Mouse (Mus musculus) embryo, embryonic 10.5 days (tissue): ENCODE measurements around the gene Mettl27.
A peak's percentile ranks its signal among the peaks of the same experiment; 100 is the strongest.
"Not testable (repeated sequence)": the region's sequence is repeated elsewhere in the genome, so short reads cannot be mapped to it uniquely, and the experiment has no call there.

Experiments
- DNase-seq: peaks from one replicate; pipeline ENCODE4 v3.0.0-alpha.2; 2015; ENCODE audit warnings: low spot score

Mettl27 gene

DNA sequence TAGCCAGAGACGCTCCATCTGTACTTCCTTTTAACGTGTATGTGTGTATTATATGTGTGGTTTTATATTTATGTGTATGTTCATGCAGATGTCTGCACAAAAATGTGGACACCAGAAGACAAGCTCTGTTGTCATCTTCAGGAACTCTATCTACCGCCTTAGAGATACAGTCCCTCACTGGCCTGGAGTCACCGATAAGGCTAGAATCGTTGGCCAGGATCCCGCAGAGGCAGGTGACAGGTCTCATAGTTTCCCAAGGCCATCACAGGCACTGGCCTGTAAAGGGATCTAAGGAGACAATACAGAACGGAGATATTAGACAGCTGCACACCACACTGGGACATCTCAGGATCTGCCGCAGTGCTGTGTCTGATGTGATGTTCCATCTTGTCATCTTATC, 11.1 kb upstream of the Mettl27 start:
- no peak for DNase-seq

DNA sequence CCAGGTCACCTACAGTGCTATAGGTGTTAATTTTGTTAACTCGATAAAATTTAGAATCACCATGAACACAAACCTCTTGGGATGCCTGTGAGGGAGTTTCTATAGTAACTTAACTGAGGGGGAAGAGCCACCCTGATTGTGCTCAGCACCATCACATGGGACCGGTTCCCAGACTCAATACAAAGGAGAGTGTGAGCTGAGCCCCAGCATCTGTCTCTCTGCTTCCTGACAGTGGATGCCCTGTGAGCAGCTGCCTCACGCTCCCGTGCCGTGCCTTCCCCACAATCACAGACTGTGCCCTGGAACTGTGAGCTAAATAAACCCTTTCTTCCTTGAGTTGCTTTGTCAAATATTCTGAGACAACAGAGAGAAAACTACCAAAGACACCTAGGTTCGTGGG, 9.0 kb upstream of the Mettl27 start:
- no peak for DNase-seq

- DNase-seq: no peak
Measured at GRCm38 (mm10) chr5:134926726-134927125, 5.4 kb upstream of the Mettl27 start.

GRCm38 (mm10) chr5:134929988-134930387, 2.2 kb upstream of the Mettl27 start:
- no peak for DNase-seq

- DNase-seq: peak; percentile 78
Measured at GRCm38 (mm10) chr5:134932903-134933276, 722 bp downstream of the Mettl27 start.

DNA sequence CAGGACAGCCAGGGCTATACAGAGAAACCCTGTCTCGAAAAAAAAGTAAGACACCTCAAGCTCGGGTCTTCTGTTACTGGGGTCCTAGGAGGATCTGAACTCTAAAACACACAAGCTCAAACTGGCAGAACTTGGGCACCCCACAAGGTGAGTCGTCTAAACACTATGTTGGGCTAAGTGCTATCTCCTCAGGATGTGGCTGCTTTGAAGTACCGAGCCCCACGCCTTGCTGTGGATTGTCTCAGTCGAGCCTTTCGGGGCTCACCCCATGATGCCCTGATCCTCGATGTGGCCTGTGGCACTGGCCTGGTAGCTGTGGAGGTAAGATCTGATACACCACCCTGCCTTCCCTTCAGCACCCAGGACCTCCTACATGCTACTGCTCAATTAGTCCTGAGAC, 1.1 kb downstream of the Mettl27 start:
- DNase-seq: no peak

DNA sequence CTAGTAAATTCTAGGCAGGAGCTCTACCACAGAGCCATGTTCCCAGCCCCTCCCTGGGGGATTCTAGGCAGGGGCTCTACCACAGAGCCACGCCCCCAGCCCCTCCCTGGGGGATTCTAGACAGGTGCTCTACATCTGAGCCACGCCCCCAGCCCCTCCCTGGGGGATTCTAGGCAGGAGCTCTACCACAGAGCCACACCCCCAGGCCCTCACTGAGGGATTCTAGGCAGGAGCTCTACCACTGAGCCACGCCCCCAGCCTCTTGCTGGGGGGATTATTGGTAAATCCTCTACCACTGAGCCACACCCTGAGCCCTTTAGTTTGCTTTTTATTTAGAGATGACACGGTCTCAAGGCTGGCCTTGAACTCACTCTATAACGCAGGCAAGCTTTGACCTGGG, 1.5 kb downstream of the Mettl27 start:
- not testable (repeated sequence) for DNase-seq

DNA sequence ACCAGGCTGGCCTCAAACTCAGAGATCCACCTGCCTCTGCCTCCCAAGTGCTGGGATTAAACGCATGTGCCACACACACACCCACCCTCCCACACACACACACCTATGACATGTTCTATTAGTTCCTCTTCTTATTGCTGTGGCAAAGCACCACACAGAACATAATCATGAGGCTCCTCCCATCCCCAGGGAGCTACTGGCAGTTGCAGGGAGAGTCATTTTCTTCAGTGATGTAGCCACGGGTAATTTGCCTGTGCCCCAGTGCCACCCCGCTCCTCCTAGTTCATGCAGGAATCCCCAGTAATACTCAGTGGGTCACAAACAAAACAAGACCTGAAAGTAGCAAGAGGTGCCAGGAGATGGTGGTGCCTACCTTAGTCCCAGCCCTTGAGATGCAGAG, 2.5 kb downstream of the Mettl27 start:
- no peak for DNase-seq

DNA sequence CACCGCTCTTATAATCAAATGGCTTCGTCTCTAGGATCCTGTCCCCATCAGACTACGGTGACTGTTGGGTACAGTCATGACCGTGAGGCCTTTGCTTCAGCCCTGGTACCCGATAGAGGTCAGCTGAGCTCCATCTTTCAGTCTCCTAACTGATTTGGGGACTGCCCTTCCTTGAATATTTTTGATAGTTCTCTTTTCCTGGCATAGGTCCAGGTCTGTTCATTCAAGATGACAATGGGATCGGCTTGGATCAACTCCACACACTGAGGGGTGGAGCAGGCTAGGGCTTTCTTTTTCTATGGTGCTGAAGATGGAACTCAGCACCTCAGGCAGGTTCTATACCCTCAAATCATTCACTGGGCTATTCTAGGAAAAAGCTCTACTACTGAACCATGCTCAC, 3.9 kb downstream of the Mettl27 start:
- no peak for DNase-seq

DNA sequence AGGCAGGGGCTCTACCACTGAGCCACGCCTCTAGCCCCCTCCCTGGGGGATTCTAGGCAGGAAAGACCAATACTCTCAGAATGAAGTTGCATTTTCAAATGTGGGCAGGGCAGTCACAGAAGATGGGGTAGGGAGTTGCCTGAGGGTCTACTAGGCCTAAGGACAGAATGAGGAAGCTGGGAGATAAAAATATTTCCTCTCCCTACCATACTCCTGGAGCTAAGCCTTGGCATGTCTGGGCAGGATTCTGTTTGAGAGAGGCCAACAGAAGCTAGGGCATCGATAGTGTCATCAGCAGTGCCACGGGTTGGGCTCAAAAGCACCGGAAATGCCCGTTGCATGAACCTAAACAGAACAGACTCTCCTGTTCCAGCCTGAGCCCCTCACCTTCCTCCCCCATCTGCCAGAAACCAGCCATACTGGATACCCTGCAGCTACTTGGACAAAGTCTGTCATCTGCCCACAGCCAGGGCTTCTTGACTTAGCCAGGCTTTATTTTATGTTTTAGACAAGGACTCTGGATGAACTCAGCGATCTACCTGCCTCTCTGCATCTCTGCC, 4.5 kb downstream of the Mettl27 start:
- DNase-seq: no peak

DNA sequence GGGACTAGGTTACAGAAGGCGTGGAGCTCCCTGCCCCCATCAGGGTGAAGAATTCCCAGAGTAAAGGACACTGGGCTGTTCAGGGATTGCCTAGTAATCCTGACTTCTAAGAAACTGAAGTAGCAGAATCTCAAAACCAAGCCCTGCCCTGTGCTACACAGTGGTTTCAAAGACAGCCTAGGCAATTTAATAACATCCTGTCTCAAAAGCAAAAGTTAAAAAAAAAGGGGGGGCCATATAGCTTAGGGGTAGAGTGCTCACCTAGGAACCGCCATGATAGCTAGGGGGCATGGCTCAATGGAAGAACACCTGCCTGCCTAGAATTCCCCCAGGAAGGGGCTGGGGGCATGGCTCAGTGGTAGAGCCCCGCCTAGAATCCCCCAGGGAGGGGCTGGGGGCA, 6.9 kb downstream of the Mettl27 start:
- DNase-seq: no peak

DNA sequence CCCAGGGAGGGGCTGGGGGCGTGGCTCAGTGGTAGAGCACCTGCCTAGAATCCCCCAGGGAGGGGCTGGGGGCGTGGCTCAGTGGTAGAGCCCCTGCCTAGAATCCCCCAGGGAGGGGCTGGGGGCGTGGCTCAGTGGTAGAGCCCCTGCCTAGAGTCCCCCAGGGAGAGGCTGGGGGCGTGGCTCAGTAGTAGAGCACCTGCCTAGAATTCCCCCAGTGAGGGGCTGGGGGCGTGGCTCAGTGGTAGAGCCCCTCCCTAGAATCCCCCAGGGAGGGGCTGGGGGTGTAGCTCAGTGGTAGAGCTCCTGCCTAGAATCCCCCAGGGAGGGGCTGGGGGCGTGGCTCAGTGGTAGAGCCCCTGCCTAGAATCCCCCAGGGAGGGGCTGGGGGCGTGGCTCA, 7.4 kb downstream of the Mettl27 start:
- DNase-seq: not testable (repeated sequence)

DNA sequence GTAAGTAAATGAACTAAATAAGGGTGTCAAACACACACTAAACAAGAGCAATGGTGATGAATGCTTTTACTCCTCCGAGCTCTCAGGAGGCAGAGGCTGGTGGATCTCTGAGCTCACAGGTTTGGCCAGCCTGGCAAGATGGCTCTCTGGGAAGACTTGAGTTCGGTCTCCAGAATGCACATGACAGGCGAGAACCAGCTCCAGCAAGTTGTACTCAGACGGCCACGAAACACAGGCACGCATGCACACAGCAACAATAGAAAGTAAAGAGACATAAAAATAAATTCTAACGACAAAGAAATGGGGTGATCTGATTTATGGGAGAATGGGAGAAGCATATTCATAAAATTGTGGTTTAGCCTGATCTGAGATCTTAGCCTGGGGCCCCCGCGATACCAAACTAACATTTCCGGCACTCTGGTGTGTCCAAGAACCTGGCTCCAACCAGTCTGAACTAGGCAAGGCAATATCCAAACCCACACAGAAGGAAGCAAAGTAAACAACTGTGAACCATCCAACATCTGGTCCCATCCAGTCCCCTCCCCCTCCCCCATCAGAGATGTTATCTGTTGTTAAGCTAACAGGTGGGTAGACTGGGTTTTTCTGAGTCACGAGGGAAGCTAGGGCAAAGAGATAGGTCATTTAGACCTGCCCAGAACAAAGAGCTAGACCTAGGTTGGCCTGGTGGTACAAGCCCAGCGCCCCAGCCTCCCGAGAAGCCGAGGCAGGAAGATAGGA, 9.5 kb downstream of the Mettl27 start:
- DNase-seq: no peak

DNA sequence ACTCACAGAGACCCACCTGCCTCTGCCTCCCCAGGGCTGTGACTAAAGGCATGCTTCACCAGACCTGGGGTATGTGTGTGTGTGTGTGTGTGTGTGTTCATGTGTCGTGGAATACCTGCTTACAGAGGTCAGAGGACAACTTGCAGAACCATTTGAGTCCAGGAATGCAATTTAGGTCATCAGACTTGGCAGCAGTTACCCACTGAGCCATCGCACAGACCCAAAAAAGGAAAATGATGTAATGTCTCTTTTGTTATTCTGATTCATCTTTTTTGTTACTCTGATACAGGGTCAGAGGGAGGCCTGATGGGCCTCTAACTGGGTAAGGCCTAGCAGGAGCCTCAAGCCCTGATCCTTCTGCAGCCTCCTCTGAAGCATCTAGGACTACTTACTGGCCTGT, 10.6 kb downstream of the Mettl27 start:
- no peak for DNase-seq

GRCm38 (mm10) chr5:134944179-134944578, 12.0 kb downstream of the Mettl27 start:
- DNase-seq: no peak

- DNase-seq: no peak
Measured at GRCm38 (mm10) chr5:134945266-134945959, 13.2 kb downstream of the Mettl27 start.

GRCm38 (mm10) chr5:134946063-134946856, 14.1 kb downstream of the Mettl27 start:
- DNase-seq: no peak

DNA sequence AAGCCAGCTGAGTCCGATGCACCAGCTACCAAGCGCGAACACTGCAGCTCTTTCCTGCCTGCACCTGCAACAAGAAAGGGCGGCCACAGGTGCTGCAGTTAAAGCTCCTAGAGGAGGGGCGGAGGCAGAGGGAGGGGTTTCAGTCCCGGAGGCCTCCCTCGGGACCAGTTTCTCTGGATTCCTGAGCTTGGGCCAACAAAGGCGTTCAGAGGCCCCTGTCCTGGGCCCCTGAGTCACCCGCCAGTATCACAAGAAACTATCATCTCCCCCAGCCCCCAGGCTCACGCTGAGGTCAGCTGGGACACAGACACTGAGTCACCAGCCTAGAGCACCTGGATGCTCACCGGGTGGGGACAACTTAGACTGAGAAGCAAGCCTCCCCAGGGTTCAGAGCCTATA, 14.7 kb downstream of the Mettl27 start, which contains the start of gene Cldn4:
Gene Cldn4 (minus strand): TSS at position 78 of the 399 bp plus-strand sequence.
- DNase-seq: peak; percentile 46

GRCm38 (mm10) chr5:134947420-134948084, 15.4 kb downstream of the Mettl27 start:
- no peak for DNase-seq

DNA sequence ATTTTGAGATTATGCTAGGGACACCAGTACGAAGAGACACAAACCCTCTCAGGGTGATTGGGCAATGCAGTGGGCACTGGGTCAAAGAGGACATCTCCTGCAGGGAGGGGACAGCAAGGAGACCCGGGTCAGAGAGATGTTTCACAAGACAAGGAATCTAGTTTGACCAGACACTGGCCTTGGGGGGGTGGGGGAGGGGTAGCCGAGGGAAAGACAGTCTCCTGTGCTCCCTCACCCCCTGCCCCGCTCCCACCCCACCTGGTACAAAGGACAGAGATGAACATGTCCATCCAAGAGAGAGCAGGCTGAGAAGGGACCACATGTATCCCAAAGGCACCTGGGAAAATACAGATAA, 15.9 kb downstream of the Mettl27 start:
- no peak for DNase-seq

DNA sequence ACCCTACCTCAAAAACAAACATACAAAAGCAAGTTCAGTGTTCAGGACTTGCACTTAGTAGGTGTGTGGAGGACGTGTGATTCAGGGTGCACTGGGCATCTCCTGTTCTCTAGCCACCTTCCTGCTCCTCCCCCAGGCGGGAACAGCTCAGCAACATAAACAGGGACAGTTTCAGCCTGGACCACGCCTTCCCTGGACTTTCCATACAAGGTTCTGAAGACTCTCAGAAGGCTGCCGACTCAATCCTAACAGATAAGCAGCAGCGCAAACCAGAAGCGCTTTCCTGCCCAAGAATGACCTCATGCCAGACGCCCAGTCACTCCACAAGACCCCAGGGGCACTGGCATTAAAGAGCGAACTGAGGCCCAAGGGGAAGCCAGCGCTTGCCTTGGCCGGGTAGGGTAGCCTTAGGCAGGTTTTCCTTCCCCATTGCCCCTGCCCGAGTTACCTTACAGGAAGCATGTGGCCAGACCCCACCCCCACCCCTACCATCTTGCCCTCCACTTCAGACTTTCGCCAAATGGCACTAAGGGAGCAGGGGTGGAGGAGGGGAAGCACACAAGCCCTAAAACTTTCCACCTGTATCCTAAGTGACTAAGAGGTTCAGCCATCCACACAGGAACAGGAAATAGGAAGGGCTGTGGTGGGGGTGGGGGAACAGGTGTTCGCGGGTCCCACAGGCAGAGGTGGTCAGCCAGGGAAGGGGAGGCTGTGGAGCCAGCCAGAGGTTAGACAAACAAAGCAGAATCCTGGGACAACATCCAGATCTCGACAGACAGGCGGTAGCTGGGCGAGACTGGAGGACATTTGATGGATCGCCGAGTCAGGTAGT, 19.1 kb downstream of the Mettl27 start:
- no peak for DNase-seq
